Mouse (Mus musculus) hindbrain, embryonic 13.5 days (tissue): ENCODE measurements at regions not wholly inside any gene's neighbourhood (a gene's known extent, or its start where the extent isn't known, plus 50 kb on each side); places are given as distances from the start of the nearest gene placed in this dataset.

ENCODE experiments used
- ATAC-seq: fragments of 200-750 bp; cut with Nextera tagmentation; 2 replicates; pipeline ENCODE4 v1.8.0; 2017; ENCODE audit warnings: moderate TSS enrichment; ENCODE audit not compliant: low FRiP score
- H3K27ac ChIP-seq: fragments of 300-500 bp; sonication (generic); 2 replicates; pipeline ENCODE4 v1.5.1; 2015; ENCODE audit warnings: inconsistent platforms, mild to moderate bottlenecking, moderate library complexity
- H3K27me3 ChIP-seq: fragments of 300-500 bp; sonication (generic); 2 replicates; pipeline ENCODE4 v1.6.1; 2015; ENCODE audit warnings: mild to moderate bottlenecking, inconsistent platforms
- H3K36me3 ChIP-seq: fragments of 300-500 bp; sonication (generic); 2 replicates; pipeline ENCODE4 v1.6.1; 2015; ENCODE audit warnings: mild to moderate bottlenecking, inconsistent platforms
- H3K4me1 ChIP-seq: fragments of 300-500 bp; sonication (generic); replicated peaks from 2 replicates; pipeline ENCODE4 v1.6.1; 2015; ENCODE audit warnings: inconsistent platforms
- H3K4me2 ChIP-seq: fragments of 300-500 bp; sonication (generic); 2 replicates; pipeline ENCODE4 v1.6.1; 2015; ENCODE audit warnings: inconsistent platforms, mild to moderate bottlenecking, moderate library complexity
- H3K4me3 ChIP-seq: fragments of 300-500 bp; sonication (generic); 2 replicates; pipeline ENCODE4 v1.5.1; 2015; ENCODE audit warnings: mild to moderate bottlenecking, inconsistent platforms
- H3K9ac ChIP-seq: fragments of 300-500 bp; sonication (generic); 2 replicates; pipeline ENCODE4 v1.6.1; 2015; ENCODE audit warnings: mild to moderate bottlenecking, inconsistent platforms
- H3K9me3 ChIP-seq: fragments of 300-500 bp; sonication (generic); 2 replicates; pipeline ENCODE4 v1.6.1; 2016; ENCODE audit warnings: inconsistent platforms
- WGBS: fragments of 180-500 bp; shearing (Covaris S2); methylation state at CpG from one replicate; pipeline ENCODE4 v1.1.7; 2015; 5-methylcytosine and 5-hydroxymethylcytosine counted together

- Histone ChIP-seq H3K4me1 (no peaks in the 10 kb centered on the region), H3K27me3 (no peaks in the 10 kb centered on the region), H3K9me3 (no peaks in the 10 kb centered on the region), H3K36me3 (no peaks in the 10 kb centered on the region), H3K4me2 (no peak overlapping the region), H3K4me3 (no peak overlapping the region), H3K9ac (no peak overlapping the region), H3K27ac (no peak overlapping the region)
- no peak for ATAC-seq
- WGBS = 90% methylated on average over 3 of the region's 3 CpGs
These were observed 76.9 kb downstream of the Lhx9 start for GRCm38 (mm10) chr1:138771307-138772011.

GRCm38 (mm10) chr1:138762876-138763275, 85.5 kb downstream of the Lhx9 start:
- no peaks in the 10 kb centered on the region for H3K9me3 ChIP-seq
- H3K9ac ChIP-seq = no peak overlapping the region
- no peaks in the 10 kb centered on the region for H3K36me3 ChIP-seq
- no peaks in the 10 kb centered on the region for H3K27me3 ChIP-seq
- no peak overlapping the region for H3K4me2 ChIP-seq
- no peak overlapping the region for H3K4me3 ChIP-seq
- H3K4me1 ChIP-seq = no peaks in the 10 kb centered on the region
- H3K27ac ChIP-seq = no peak overlapping the region
- no peak for ATAC-seq
- 79% methylated on average over 7 of the region's 7 CpGs for WGBS

- Histone ChIP-seq H3K4me2 (no peak overlapping the region), H3K36me3 (no peaks in the 10 kb centered on the region), H3K9me3 (no peaks in the 10 kb centered on the region), H3K9ac (no peak overlapping the region), H3K4me1 (no peaks in the 10 kb centered on the region), H3K4me3 (no peak overlapping the region), H3K27ac (no peak overlapping the region), H3K27me3 (no peaks in the 10 kb centered on the region)
- ATAC-seq = no peak
These were observed 90.6 kb downstream of the Lhx9 start for GRCm38 (mm10) chr1:138757777-138758176.

- Histone ChIP-seq H3K9me3 (no peaks in the 10 kb centered on the region), H3K36me3 (no peaks in the 10 kb centered on the region), H3K9ac (no peak overlapping the region), H3K4me1 (no peaks in the 10 kb centered on the region), H3K4me2 (no peak overlapping the region), H3K27me3 (no peaks in the 10 kb centered on the region), H3K4me3 (no peak overlapping the region), H3K27ac (no peak overlapping the region)
- 87% methylated on average over 3 of the region's 3 CpGs for WGBS
- no peak for ATAC-seq
These were observed 113.4 kb upstream of the Nek7 start for GRCm38 (mm10) chr1:138733308-138733707.

- H3K27me3 ChIP-seq = no peaks in the 10 kb centered on the region
- no peak overlapping the region for H3K9ac ChIP-seq
- no peaks in the 10 kb centered on the region for H3K36me3 ChIP-seq
- no peak overlapping the region for H3K4me3 ChIP-seq
- no peak overlapping the region for H3K4me2 ChIP-seq
- H3K9me3 ChIP-seq = no peaks in the 10 kb centered on the region
- H3K4me1 ChIP-seq = no peaks in the 10 kb centered on the region
- no peak overlapping the region for H3K27ac ChIP-seq
- ATAC-seq = no peak
- WGBS = 63% methylated on average over 12 of the region's 12 CpGs
These were observed 111.1 kb upstream of the Nek7 start for GRCm38 (mm10) chr1:138731008-138731407.

- WGBS = 58% methylated on average over 2 of the region's 2 CpGs
- Histone ChIP-seq H3K36me3 (no peaks in the 10 kb centered on the region), H3K27me3 (no peaks in the 10 kb centered on the region), H3K9ac (no peak overlapping the region), H3K4me2 (no peak overlapping the region), H3K9me3 (no peaks in the 10 kb centered on the region), H3K4me3 (no peak overlapping the region), H3K27ac (no peak overlapping the region), H3K4me1 (no peaks in the 10 kb centered on the region)
- ATAC-seq = 0 out of 2 replicates have a peak, but pooled peaks have one; percentile 17
These were observed 109.3 kb upstream of the Nek7 start for GRCm38 (mm10) chr1:138729089-138729699.

- Histone ChIP-seq H3K9me3 (no peaks in the 10 kb centered on the region), H3K4me2 (no peak overlapping the region), H3K4me3 (no peak overlapping the region), H3K9ac (no peak overlapping the region), H3K27me3 (no peaks in the 10 kb centered on the region), H3K27ac (no peak overlapping the region), H3K4me1 (no peaks in the 10 kb centered on the region), H3K36me3 (no peaks in the 10 kb centered on the region)
- 79% methylated on average over 4 of the region's 4 CpGs for WGBS
- ATAC-seq = no peak
These were observed 100.8 kb upstream of the Nek7 start for GRCm38 (mm10) chr1:138720728-138721127.

GRCm38 (mm10) chr1:138719297-138719696, 99.4 kb upstream of the Nek7 start:
- no peak overlapping the region for H3K4me3 ChIP-seq
- no peak overlapping the region for H3K9ac ChIP-seq
- H3K9me3 ChIP-seq = no peaks in the 10 kb centered on the region
- no peaks in the 10 kb centered on the region for H3K4me1 ChIP-seq
- no peak overlapping the region for H3K4me2 ChIP-seq
- H3K27me3 ChIP-seq = no peaks in the 10 kb centered on the region
- no peaks in the 10 kb centered on the region for H3K36me3 ChIP-seq
- ATAC-seq = no peak
- no peak overlapping the region for H3K27ac ChIP-seq
- WGBS = 78% methylated on average over 4 of the region's 4 CpGs

- WGBS = 83% methylated on average over 5 of the region's 5 CpGs
- Histone ChIP-seq H3K4me1 (no peaks in the 10 kb centered on the region), H3K9me3 (no peaks in the 10 kb centered on the region), H3K9ac (no peak overlapping the region), H3K27ac (no peak overlapping the region), H3K4me3 (no peak overlapping the region), H3K36me3 (no peaks in the 10 kb centered on the region), H3K27me3 (no peaks in the 10 kb centered on the region), H3K4me2 (no peak overlapping the region)
- no peak for ATAC-seq
These were observed 97.0 kb upstream of the Nek7 start for GRCm38 (mm10) chr1:138716991-138717390.

GRCm38 (mm10) chr1:138715162-138715561, 95.2 kb upstream of the Nek7 start:
- Histone ChIP-seq H3K27ac (no peak overlapping the region), H3K9ac (no peak overlapping the region), H3K4me1 (no peaks in the 10 kb centered on the region), H3K36me3 (no peaks in the 10 kb centered on the region), H3K4me3 (no peak overlapping the region), H3K27me3 (no peaks in the 10 kb centered on the region), H3K9me3 (no peaks in the 10 kb centered on the region), H3K4me2 (no peak overlapping the region)
- 77% methylated on average over 3 of the region's 3 CpGs for WGBS
- no peak for ATAC-seq

- Histone ChIP-seq H3K4me3 (no peak overlapping the region), H3K27ac (no peak overlapping the region), H3K36me3 (no peaks in the 10 kb centered on the region), H3K9ac (no peak overlapping the region), H3K4me2 (no peak overlapping the region), H3K9me3 (no peaks in the 10 kb centered on the region), H3K4me1 (no peaks in the 10 kb centered on the region), H3K27me3 (no peaks in the 10 kb centered on the region)
- 80% methylated on average over 2 of the region's 2 CpGs for WGBS
- no peak for ATAC-seq
These were observed 89.3 kb upstream of the Nek7 start for GRCm38 (mm10) chr1:138709229-138709608.

GRCm38 (mm10) chr1:138708507-138709228, 88.7 kb upstream of the Nek7 start:
- Histone ChIP-seq H3K4me2 (no peak overlapping the region), H3K9ac (no peak overlapping the region), H3K27ac (no peak overlapping the region), H3K36me3 (no peaks in the 10 kb centered on the region), H3K27me3 (no peaks in the 10 kb centered on the region), H3K4me1 (no peaks in the 10 kb centered on the region), H3K9me3 (no peaks in the 10 kb centered on the region), H3K4me3 (no peak overlapping the region)
- no peak for ATAC-seq
- 77% methylated on average over 7 of the region's 7 CpGs for WGBS

GRCm38 (mm10) chr1:138707913-138708312, 88.0 kb upstream of the Nek7 start:
- ATAC-seq = no peak
- H3K27ac ChIP-seq = no peak overlapping the region
- no peaks in the 10 kb centered on the region for H3K4me1 ChIP-seq
- no peaks in the 10 kb centered on the region for H3K27me3 ChIP-seq
- no peak overlapping the region for H3K4me3 ChIP-seq
- no peak overlapping the region for H3K4me2 ChIP-seq
- whole genome bisulfite sequencing = 50% methylated on average over 3 of the region's 3 CpGs
- no peak overlapping the region for H3K9ac ChIP-seq
- H3K36me3 ChIP-seq = no peaks in the 10 kb centered on the region
- H3K9me3 ChIP-seq = no peaks in the 10 kb centered on the region
